Mouse (Mus musculus) heart, embryonic 10.5 days (tissue): Measurements from ENCODE around the gene Smim13. TPM values are rescaled to one million over a fixed set of nuclear protein-coding genes. Genes with fewer than 3 reads are reported as not detected.

Experiments
- DNase-seq: peaks from one replicate; pipeline ENCODE4 v3.0.0-alpha.2; 2017; ENCODE audit warnings: low spot score
- H3K27ac ChIP-seq: fragments of 300-500 bp; sonication (generic); 2 replicates; pipeline ENCODE4 v1.5.1; 2016; ENCODE audit warnings: mild to moderate bottlenecking
- H3K27me3 ChIP-seq: fragments of 300-500 bp; sonication (generic); 2 replicates; pipeline ENCODE4 v1.6.1; 2016; ENCODE audit warnings: mild to moderate bottlenecking; ENCODE audit not compliant: poor library complexity, insufficient read depth, severe bottlenecking
- H3K36me3 ChIP-seq: fragments of 300-500 bp; sonication (generic); 2 replicates; pipeline ENCODE4 v1.6.1; 2016; ENCODE audit warnings: mild to moderate bottlenecking, moderate library complexity
- H3K4me1 ChIP-seq: fragments of 300-500 bp; sonication (generic); 2 replicates; pipeline ENCODE4 v1.6.1; 2016; ENCODE audit warnings: mild to moderate bottlenecking
- H3K4me3 ChIP-seq: fragments of 300-500 bp; sonication (generic); 2 replicates; pipeline ENCODE4 v1.5.1; 2016; ENCODE audit warnings: mild to moderate bottlenecking, moderate library complexity
- H3K9me3 ChIP-seq: fragments of 300-500 bp; sonication (generic); 2 replicates; pipeline ENCODE4 v1.6.1; 2016; ENCODE audit warnings: mild to moderate bottlenecking, moderate library complexity
- WGBS: fragments of 180-500 bp; shearing (Covaris S2); methylation state at CpG from one replicate; pipeline ENCODE4 v1.1.7; 2016; 5-methylcytosine and 5-hydroxymethylcytosine counted together
- polyA plus RNA-seq: library from polyadenylated mRNA; unstranded; fragments of >200 nt; fragmentation: Nextera tagmentation; extraction: Ambion mirVana; gene quantifications from 2 replicates; pipeline ENCODE4 v1.2.1, GENCODE M21; 2016

Smim13 gene
- polyA plus RNA-seq, 1 experiment from 2014 or later: 11.4 TPM

GRCm38 (mm10) chr13:41267827-41268408, 18.3 kb downstream of the Smim13 start:
- H3K27ac ChIP-seq: 0 out of 2 replicates have a peak overlapping the region, but pooled peaks have one; percentile 23
- H3K4me1 ChIP-seq: peaks cover 10% of the 10 kb centered on the region
- DNase-seq: no peak
- H3K9me3 ChIP-seq: no peaks in the 10 kb centered on the region
- no peak overlapping the region for H3K4me3 ChIP-seq
- 32% methylated on average over 7 of the region's 7 CpGs for WGBS
- H3K36me3 ChIP-seq: no peaks in the 10 kb centered on the region
- H3K27me3 ChIP-seq: no peaks in the 10 kb centered on the region

- 92% methylated on average over 10 of the region's 10 CpGs for WGBS
- Histone ChIP-seq H3K4me1 (no peaks in the 10 kb centered on the region), H3K36me3 (no peaks in the 10 kb centered on the region), H3K4me3 (no peak within 1 kb of the TSS), H3K27me3 (no peaks in the 10 kb centered on the region), H3K27ac (no peak within 1 kb of the TSS), H3K9me3 (0 out of 2 replicates have a peak, but pooled peaks cover 4% of the 10 kb centered on the region)
- no peak for DNase-seq
Observed at GRCm38 (mm10) chr13:41273927-41274650, 24.4 kb downstream of the Smim13 start, which contains the start of gene Gm17364. TSS of gene Gm17364 (minus strand) at chr13:41273977.

- Histone ChIP-seq H3K4me1 (no peaks in the 10 kb centered on the region), H3K36me3 (no peaks in the 10 kb centered on the region), H3K27ac (no peak overlapping the region), H3K27me3 (peaks cover 6% of the 10 kb centered on the region; the same call in 1 of the 2 replicates), H3K9me3 (0 out of 2 replicates have a peak, but pooled peaks cover 4% of the 10 kb centered on the region), H3K4me3 (no peak overlapping the region)
- no peak for DNase-seq
- WGBS: 71% methylated on average over 5 of the region's 5 CpGs
Observed at GRCm38 (mm10) chr13:41280696-41281095, 31.1 kb downstream of the Smim13 start.

GRCm38 (mm10) chr13:41283256-41283655, 33.6 kb downstream of the Smim13 start:
- H3K27me3 ChIP-seq: peaks cover 6% of the 10 kb centered on the region; the same call in 1 of the 2 replicates
- H3K27ac ChIP-seq: no peak overlapping the region
- H3K4me1 ChIP-seq: peaks cover 4% of the 10 kb centered on the region; the same call in 1 of the 2 replicates
- H3K36me3 ChIP-seq: no peaks in the 10 kb centered on the region
- DNase-seq: no peak
- H3K4me3 ChIP-seq: no peak overlapping the region
- WGBS: 25% methylated on average over 5 of the region's 5 CpGs
- H3K9me3 ChIP-seq: 0 out of 2 replicates have a peak, but pooled peaks cover 2% of the 10 kb centered on the region

GRCm38 (mm10) chr13:41285448-41285847, 35.8 kb downstream of the Smim13 start:
- Histone ChIP-seq H3K36me3 (no peaks in the 10 kb centered on the region), H3K27me3 (peaks cover 3% of the 10 kb centered on the region; the same call in 1 of the 2 replicates), H3K4me1 (peaks cover 4% of the 10 kb centered on the region; the same call in 1 of the 2 replicates), H3K4me3 (no peak overlapping the region), H3K27ac (0 out of 2 replicates have a peak overlapping the region, but pooled peaks have one; percentile 10), H3K9me3 (no peaks in the 10 kb centered on the region)
- 77% methylated on average over 4 of the region's 4 CpGs for WGBS
- DNase-seq: no peak

GRCm38 (mm10) chr13:41286285-41286684, 36.6 kb downstream of the Smim13 start:
- H3K36me3 ChIP-seq: no peaks in the 10 kb centered on the region
- peaks cover 4% of the 10 kb centered on the region; the same call in 1 of the 2 replicates for H3K4me1 ChIP-seq
- H3K4me3 ChIP-seq: no peak overlapping the region
- no peaks in the 10 kb centered on the region for H3K27me3 ChIP-seq
- H3K9me3 ChIP-seq: no peaks in the 10 kb centered on the region
- no peak overlapping the region for H3K27ac ChIP-seq
- DNase-seq: no peak
- 56% methylated on average over 3 of the region's 3 CpGs for WGBS

GRCm38 (mm10) chr13:41291466-41291974, 41.9 kb downstream of the Smim13 start:
- Histone ChIP-seq H3K36me3 (no peaks in the 10 kb centered on the region), H3K4me3 (no peak overlapping the region), H3K4me1 (peaks cover 9% of the 10 kb centered on the region; the same call in 1 of the 2 replicates), H3K9me3 (no peaks in the 10 kb centered on the region), H3K27ac (no peak overlapping the region), H3K27me3 (no peaks in the 10 kb centered on the region)
- DNase-seq: no peak
- WGBS: 83% methylated on average over 4 of the region's 4 CpGs

GRCm38 (mm10) chr13:41293595-41293994, 44.0 kb downstream of the Smim13 start:
- Histone ChIP-seq H3K27me3 (peaks cover 3% of the 10 kb centered on the region; the same call in 1 of the 2 replicates), H3K36me3 (no peaks in the 10 kb centered on the region), H3K27ac (no peak overlapping the region), H3K9me3 (no peaks in the 10 kb centered on the region), H3K4me3 (no peak overlapping the region), H3K4me1 (peaks cover 8% of the 10 kb centered on the region; the same call in 1 of the 2 replicates)
- no peak for DNase-seq
- WGBS: 69% methylated on average over 5 of the region's 5 CpGs

GRCm38 (mm10) chr13:41295886-41296285, 46.2 kb downstream of the Smim13 start:
- Histone ChIP-seq H3K4me1 (peaks cover 25% of the 10 kb centered on the region), H3K27ac (no peak overlapping the region), H3K4me3 (no peak overlapping the region), H3K27me3 (peaks cover 7% of the 10 kb centered on the region; the same call in 1 of the 2 replicates), H3K36me3 (no peaks in the 10 kb centered on the region), H3K9me3 (no peaks in the 10 kb centered on the region)
- DNase-seq: no peak
- WGBS: 61% methylated on average over 6 of the region's 6 CpGs

- H3K36me3 ChIP-seq: no peaks in the 10 kb centered on the region
- H3K9me3 ChIP-seq: no peaks in the 10 kb centered on the region
- no peak for DNase-seq
Observed at GRCm38 (mm10) chr13:41296396-41296795, 46.8 kb downstream of the Smim13 start.

GRCm38 (mm10) chr13:41298533-41298932, 48.9 kb downstream of the Smim13 start:
- 10% methylated on average over 2 of the region's 2 CpGs for WGBS
- Histone ChIP-seq H3K4me1 (peaks cover 25% of the 10 kb centered on the region), H3K9me3 (no peaks in the 10 kb centered on the region), H3K27me3 (peaks cover 7% of the 10 kb centered on the region; the same call in 1 of the 2 replicates), H3K4me3 (no peak overlapping the region), H3K27ac (no peak overlapping the region), H3K36me3 (no peaks in the 10 kb centered on the region)
- DNase-seq: no peak

More at GRCm38 (mm10) chr13:41296396-41296795, 46.8 kb downstream of the Smim13 start:
- Histone ChIP-seq H3K4me3 (no peak overlapping the region), H3K27ac (no peak overlapping the region), H3K4me1 (peaks cover 25% of the 10 kb centered on the region), H3K27me3 (peaks cover 7% of the 10 kb centered on the region; the same call in 1 of the 2 replicates)
- 81% methylated on average over 10 of the region's 10 CpGs for WGBS

- Histone ChIP-seq H3K27me3 (peaks cover 7% of the 10 kb centered on the region; the same call in 1 of the 2 replicates), H3K4me1 (peaks cover 25% of the 10 kb centered on the region), H3K4me3 (no peak overlapping the region), H3K36me3 (no peaks in the 10 kb centered on the region), H3K27ac (no peak overlapping the region), H3K9me3 (no peaks in the 10 kb centered on the region)
- no peak for DNase-seq
- WGBS: 52% methylated on average over 5 of the region's 5 CpGs
Observed at GRCm38 (mm10) chr13:41298996-41299395, 49.4 kb downstream of the Smim13 start.

- Histone ChIP-seq H3K9me3 (no peaks in the 10 kb centered on the region), H3K36me3 (no peaks in the 10 kb centered on the region), H3K4me1 (peaks cover 25% of the 10 kb centered on the region), H3K4me3 (no peak overlapping the region), H3K27ac (no peak overlapping the region), H3K27me3 (peaks cover 7% of the 10 kb centered on the region; the same call in 1 of the 2 replicates)
- DNase-seq: no peak
- 46% methylated on average over 4 of the region's 4 CpGs for WGBS
Observed at GRCm38 (mm10) chr13:41300037-41300436, 50.4 kb downstream of the Smim13 start.
